Mouse (Mus musculus) testis, adult 10 weeks (tissue): ENCODE measurements around the gene Acad8. TPM values are rescaled to one million over a fixed set of nuclear protein-coding genes. Genes with fewer than 3 reads are reported as not detected.

Source experiments
- polyA plus RNA-seq: library from polyadenylated mRNA; stranded (reverse); fragments of 350-450 nt; fragmentation: Illumina TruSeq; extraction: RNeasy Lipid Tissue Mini Kit (QIAGEN cat#74804); gene quantifications from one replicate; pipeline ENCODE4 v1.2.3, GENCODE M21; 2014; ENCODE audit warnings: low read depth, low replicate concordance

Gene Acad8
- polyA plus RNA-seq = 7.5 TPM

DNA sequence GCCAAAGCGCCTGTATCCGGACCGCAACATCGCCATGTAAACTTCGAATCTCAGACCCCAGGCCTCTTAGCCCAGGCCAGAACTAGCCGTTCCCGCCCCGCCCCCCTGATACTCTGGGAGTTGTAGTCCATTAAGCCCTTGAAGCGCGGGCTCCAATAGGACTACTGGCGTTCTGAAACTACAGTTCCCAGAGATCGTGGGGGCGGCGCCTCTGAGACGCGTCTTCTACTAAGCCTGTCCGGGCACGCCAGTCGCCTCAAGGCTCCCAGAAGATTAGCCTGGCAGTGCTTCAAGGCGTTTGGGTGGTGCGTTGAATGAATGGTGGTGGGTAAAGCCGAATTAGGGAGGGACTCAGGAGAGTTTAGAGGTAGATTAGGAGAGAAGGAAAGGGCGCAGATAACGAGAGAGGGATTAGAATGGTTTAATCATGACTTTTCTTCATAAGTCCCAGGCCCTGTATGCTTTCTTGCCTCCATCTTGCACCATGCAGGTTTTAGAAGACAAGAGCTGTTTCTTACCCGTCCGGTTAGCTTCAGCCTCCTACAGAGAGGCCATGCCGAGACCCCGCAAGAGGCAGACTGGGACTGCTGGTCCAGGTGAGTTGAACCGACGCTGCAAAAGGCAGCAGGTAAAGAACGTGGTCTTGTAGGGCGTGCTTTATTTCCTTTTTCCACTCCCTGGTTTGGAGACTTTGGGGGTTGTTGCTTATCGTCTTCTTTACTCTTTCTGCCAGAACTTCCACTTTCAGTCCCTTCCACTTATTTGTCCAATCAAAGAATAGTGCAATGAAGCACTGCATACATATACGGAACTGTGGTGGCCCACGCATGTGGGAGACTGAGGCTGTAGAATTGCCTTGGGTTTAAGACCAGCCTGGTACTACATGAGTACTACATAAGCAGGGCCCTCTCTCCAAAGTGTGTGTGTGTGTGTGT is at the start of gene Acad8, which contains the start of gene Thyn1:
TSS of gene Acad8 (minus strand) at position 106 of the 935 bp plus-strand sequence.
TSS of gene Thyn1 (plus strand) at position 250 of the 935 bp plus-strand sequence.

DNA sequence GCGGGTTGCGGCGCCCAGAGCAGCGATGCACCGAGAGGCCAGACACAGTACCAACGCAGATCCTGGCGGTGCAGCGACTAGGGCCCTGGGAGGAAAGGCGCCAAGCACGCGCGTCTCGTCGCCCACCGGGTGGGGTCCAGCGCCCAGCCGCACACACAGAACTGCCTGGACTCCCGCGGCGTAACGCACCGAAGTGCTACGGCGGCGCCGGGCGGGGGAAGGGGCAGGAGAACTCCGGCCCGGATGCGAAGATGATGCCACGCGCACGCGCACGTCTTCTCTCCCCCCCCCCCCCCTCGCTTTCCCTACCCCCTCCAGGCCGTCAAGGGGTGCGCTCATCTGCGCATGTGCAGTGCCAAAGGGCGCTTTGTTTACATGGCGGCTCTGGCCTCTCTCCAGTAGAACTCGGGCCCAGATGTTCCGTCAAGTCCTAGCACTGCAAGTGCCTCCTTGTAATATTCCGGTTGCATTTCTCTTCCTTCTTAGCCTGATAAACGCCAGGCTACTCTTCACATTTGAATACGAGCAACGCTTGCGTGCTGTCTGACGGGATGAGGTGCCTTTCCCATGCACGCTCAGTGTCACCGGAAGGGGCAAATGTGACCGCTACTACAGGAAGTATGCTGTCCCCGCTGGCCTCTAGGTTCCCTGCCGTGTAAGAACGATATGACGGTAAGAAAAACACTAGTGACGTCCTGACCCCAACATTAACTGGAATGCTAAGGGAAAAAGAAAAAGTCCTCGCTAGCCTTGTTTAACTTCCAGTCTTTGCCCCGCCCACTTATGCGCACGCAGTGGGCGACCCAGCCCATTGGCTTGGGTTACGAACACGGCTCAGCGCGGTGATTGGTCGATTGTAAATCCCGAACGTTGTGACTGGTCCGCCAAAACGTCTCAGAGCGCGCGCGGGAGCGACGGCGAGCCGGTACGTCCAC is 30.7 kb upstream of the Acad8 start, which contains the start of the genes Vps26b and Ncapd3:
TSS of gene Vps26b (minus strand) at position 238 of the 935 bp plus-strand sequence.
TSS of gene Ncapd3 (plus strand) at position 348 of the 935 bp plus-strand sequence.

Other genes with a start within 250 kb of the Acad8 start
- 10.7 TPM for gene Glb1l2, start 193.1 kb downstream of the Acad8 start, polyA plus RNA-seq
- 291 TPM for gene Glb1l3, start 138.7 kb downstream of the Acad8 start, polyA plus RNA-seq
- gene Gm1110, start 76.5 kb downstream of the Acad8 start, polyA plus RNA-seq = 0.34 TPM
- 82.6 TPM for gene Thyn1, start 144 bp upstream of the Acad8 start, polyA plus RNA-seq
- 9.7 TPM for gene Vps26b, start 30.5 kb upstream of the Acad8 start, polyA plus RNA-seq
- 26.5 TPM for gene Ncapd3, start 30.6 kb upstream of the Acad8 start, polyA plus RNA-seq
- 31.7 TPM for gene Jam3, start 155.9 kb upstream of the Acad8 start, polyA plus RNA-seq